Mouse (Mus musculus) testis, adult 10 weeks (tissue): ENCODE measurements around the gene Gm20822. TPM values are rescaled to one million over a fixed set of nuclear protein-coding genes. Genes with fewer than 3 reads are reported as not detected.

ENCODE experiments used
- polyA plus RNA-seq: library from polyadenylated mRNA; stranded (reverse); fragments of 350-450 nt; fragmentation: Illumina TruSeq; extraction: RNeasy Lipid Tissue Mini Kit (QIAGEN cat#74804); gene quantifications from one replicate; pipeline ENCODE4 v1.2.3, GENCODE M21; 2014; ENCODE audit warnings: low read depth, low replicate concordance

The Gm20822 gene
- polyA plus RNA-seq: 0.77 TPM

DNA sequence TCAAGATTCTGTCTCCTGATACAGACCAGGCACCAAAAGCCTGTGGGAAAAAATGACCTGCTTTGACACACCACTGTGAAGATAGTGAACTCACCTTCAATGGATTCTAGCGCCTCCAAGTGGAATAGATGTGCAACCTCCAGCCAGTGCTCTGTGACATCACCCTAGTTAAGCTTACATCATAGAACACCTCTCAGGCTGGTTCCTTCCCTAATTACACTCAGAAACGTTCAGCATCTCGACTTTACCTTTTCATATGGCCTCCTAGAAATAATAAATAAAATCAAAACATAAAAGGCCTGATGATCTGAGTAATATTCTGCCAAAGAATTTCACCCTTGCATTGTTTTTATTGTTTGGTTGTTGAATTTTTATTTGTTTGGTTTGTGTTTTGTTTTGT lies at the start of gene Gm20822:
Gm20822 (minus strand) TSS at position 101 of the 400 bp plus-strand sequence.

